Mouse (Mus musculus) frontal cortex, postnatal 14 days (tissue): ENCODE data around the gene Apc2.
A peak's percentile ranks its signal among the peaks of the same experiment; 100 is the strongest.

Experiments
- DNase-seq, 2 experiments: peaks; one replicate each; pipeline ENCODE4 v3.0.0; 2022; ENCODE audit warnings: low spot score in 2 of 2

Gene Apc2

GRCm38 (mm10) chr10:80262776-80263365 lies 32.9 kb upstream of the Apc2 start:
- DNase-seq, result no peak

GRCm38 (mm10) chr10:80264341-80265148 lies 31.2 kb upstream of the Apc2 start:
- peak; percentile 98 to 99 for DNase-seq

- DNase-seq, result no peak
Observed at GRCm38 (mm10) chr10:80265149-80265486, 30.7 kb upstream of the Apc2 start.

GRCm38 (mm10) chr10:80270099-80270498 lies 25.7 kb upstream of the Apc2 start:
- DNase-seq, result no peak

- no peak for DNase-seq
Observed at GRCm38 (mm10) chr10:80270734-80271181, 25.0 kb upstream of the Apc2 start.

DNA sequence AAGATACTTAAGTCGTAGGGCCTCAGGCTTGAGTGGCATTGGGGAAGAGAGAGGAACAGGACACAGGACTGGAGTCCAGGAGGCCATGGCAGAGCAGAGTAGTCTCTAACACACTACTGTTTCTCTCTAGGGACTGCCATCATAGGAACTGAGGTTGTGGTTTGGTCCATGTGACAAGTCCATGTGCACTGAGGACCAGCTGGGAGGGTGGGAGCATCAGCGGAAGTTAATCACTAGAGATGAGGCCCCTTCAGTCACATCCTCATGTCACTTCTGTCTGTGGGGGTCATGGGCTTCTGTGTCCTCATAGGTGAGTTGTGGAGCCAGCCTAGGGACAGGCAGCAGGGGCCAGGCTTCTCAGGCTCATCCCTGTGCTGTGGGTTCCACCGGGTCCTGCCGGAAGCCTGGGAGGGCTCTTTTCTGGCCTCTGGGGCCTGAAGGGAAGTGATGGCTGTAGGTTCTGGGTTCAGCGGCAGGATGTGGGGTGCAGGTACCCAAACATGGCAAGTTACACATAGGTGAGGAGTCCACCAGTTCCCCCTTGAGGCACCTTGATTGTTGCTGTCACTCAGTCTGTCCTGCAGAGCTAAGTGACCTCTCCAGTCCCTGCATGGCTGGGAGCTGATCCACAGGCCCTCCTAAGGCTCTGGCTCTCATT lies 24.5 kb upstream of the Apc2 start:
- DNase-seq, result no peak

- DNase-seq, result no peak
Observed at GRCm38 (mm10) chr10:80271870-80272585, 23.7 kb upstream of the Apc2 start.

DNA sequence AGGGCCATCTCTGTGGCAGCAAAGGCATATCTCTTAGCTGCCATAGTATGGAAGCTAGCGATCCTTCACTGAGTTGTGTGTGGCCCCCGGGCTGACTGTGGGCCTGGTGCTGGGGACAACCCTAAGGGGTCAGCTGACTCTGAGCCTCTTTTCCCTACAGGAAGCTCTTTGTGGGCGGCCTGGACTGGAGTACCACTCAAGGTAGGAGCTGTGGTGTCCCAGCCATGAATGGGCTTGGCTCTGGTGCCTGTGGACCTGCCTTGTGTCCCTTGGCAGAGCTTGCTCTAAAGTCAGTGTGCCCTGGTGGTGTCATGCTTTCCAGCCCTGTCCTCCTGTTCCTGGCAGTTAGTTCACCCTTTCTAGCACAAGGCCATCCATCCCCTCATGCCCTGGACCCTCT lies 21.9 kb upstream of the Apc2 start:
- no peak for DNase-seq

GRCm38 (mm10) chr10:80276238-80276637 lies 19.5 kb upstream of the Apc2 start:
- no peak for DNase-seq

DNA sequence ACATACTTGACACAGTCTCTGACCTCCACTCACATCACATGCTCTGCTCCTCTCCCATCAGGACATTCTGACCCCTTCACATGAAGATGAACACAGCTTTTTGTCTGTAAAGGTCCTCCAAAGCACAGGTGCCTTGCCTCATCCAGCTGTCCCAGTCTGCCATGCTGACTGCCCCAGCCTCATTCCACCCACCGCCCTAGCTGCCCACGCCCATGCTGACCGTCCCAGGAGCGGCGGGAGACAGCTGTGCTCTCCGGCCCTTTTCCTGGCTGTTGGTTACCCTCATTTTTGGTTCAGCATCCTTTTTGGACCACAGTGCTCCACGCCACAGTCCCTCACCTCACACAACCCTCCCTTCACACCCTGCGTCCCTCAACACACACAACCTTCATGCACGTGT lies 17.4 kb upstream of the Apc2 start:
- no peak for DNase-seq

- no peak for DNase-seq
Observed at GRCm38 (mm10) chr10:80279273-80279672, 16.5 kb upstream of the Apc2 start.

GRCm38 (mm10) chr10:80281304-80281703 lies 14.5 kb upstream of the Apc2 start:
- no peak for DNase-seq

GRCm38 (mm10) chr10:80281921-80282371 lies 13.8 kb upstream of the Apc2 start:
- DNase-seq, result no peak

DNA sequence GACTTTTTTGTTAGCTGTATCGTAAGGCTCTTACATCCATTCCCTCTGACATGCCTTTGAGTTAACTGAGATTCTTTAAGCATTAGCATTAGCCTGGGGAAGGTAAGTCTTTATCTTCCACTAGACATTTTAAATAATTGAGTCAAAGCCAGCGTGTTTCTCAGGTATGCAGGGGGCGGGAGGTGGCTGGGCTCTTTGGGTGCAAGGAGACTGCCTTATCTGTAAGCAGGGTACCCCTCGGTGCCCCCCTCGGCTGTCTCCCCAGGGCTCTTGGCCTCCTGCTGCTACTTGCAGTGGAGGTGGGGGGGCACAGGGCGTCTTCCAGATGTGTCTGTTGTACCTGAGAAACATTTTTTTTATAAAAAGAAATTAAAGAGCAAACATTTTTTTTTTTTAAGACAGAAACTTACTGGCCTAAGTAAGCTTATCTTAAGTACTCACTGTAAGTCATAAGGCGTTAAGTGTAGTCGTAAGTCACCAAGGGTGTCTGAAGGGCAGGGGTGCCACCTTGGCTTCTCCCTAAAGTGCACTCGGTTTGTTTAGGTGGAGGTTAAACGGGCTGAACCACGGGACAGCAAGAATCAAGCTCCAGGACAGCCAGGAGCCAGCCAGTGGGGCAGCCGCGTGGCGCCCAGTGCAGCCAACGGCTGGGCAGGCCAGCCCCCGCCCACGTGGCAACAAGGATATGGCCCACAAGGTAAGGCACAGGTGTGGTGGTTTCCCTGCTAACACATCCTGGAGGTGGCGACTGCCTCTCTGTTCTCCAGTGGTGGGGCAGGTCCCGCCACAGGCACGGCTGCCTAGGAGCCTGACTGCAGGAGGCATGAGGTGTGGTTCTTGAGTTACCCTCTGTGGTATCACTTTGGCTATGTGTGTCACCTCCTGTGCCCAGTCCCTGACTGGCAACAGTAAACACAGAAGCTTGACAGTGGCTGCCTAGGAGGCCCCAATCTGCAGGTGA lies 13.0 kb upstream of the Apc2 start:
- DNase-seq, result no peak

DNA sequence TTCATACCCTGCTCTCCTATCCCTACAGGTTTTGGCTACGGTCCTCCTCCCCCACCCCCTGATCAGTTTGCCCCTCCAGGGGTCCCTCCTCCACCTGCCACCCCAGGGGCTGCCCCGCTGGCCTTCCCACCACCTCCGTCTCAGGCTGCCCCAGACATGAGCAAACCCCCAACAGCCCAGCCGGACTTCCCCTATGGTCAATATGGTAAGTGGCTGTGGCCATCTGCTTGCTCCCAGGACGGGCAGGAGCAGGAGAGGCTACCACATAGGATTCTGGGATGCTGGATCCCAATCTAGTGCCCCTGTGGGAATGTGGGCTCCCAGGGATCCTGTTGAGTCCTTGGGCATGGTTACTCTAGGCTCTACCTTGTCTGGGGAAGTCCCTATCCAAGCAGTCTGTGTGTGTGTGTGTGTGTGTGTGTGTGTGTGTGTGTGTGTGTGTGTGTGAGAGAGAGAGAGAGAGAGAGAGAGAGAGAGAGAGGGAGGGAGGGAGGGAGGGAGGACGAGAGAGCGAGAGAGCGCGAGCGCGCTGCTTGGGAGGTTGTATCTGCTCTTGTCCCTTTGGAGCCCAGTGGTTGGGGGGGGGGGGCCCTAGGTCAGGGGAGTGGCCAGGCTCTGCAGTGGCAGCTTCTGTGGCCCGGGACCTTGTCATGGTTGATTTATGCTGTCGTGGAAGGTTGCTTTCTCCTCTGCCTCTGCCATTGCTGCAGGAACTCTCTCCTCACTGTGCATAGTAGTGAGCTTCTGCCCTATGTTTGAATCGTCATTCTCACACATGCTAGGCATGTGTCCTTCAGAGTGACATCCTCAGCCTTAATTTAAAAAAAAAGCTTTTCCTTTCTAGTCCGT lies 10.3 kb upstream of the Apc2 start:
- DNase-seq, result no peak

DNA sequence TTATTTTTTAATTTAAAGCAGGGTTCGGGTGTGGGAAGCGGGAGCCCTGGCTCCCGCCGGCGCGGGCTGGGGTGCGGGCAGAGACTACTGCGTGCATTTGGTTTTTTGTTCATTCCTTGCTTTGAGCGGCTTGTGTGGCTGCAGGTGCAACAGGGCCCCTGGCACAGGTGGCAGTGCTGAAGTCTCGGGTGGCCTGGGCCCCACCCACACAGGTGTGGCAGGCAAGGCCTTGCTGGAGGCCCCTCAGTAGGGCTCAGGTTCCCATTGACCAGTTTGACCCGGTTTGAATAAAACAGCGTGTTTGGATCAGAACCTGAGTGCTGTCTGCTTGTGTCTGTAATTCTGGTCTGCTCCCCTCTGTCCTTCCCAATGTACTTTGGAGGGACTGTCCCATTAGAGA lies 7.7 kb upstream of the Apc2 start:
- DNase-seq, result no peak

DNA sequence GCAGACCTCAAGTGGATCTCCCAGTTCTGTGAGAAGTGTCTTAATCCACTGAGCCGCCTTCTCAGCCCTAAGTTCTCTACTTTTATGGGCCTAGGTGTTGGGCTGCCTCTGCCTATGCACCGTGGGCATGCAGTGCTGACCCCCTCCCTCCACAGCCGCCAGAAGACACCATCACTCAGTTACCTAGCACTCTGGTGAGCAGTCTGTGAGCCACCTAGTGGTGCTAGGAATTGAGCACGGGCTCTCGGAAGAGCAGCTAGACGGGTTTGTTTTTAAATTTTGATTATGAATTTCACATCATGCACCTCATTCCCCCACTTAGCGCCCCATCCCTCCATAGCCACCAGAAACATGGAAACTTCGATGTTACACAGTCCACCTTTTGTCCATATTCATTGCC lies 7.1 kb upstream of the Apc2 start:
- no peak for DNase-seq

GRCm38 (mm10) chr10:80292251-80293146 lies 3.3 kb upstream of the Apc2 start, which contains the start of gene Rps15:
Gene Rps15, plus strand, starts transcription at chr10:80292453.
- peak; percentile 88 for DNase-seq

- no peak for DNase-seq
Observed at GRCm38 (mm10) chr10:80293325-80293724, 2.5 kb upstream of the Apc2 start.
